Mouse (Mus musculus) E14TG2a.4 (cell line): Measurements from ENCODE around the gene Arntl2.

Source experiments
- CTCF ChIP-seq: conservative IDR thresholded peaks from 2 replicates; pipeline ENCODE4 v1.5.1; 2014; ENCODE audit warnings: low read length
- POU5F1 ChIP-seq: IDR thresholded peaks from 2 replicates; pipeline ENCODE4 v1.6.1; 2014; ENCODE audit warnings: low read length, borderline replicate concordance

GRCm38 (mm10) chr6:146881896-146882770 is 86.3 kb downstream of the Arntl2 start:
- TF ChIP-seq CTCF (no peak), POU5F1 (no peak)
